Mouse (Mus musculus) A20 (cell line): ENCODE measurements around the gene Parm1.

Experiments used
- DNase-seq: peaks from one replicate; pipeline ENCODE4 v3.0.0-alpha.2; 2011; ENCODE audit warnings: low read depth, low spot score

Gene Parm1

GRCm38 (mm10) chr5:91517480-91518301 is at the start of gene Parm1:
Gene Parm1 (plus strand): TSS chr5:91517615.
- DNase-seq = peak; percentile 92

GRCm38 (mm10) chr5:91475241-91475640 is 42.2 kb upstream of the Parm1 start:
- no peak for DNase-seq

GRCm38 (mm10) chr5:91476863-91477262 is 40.6 kb upstream of the Parm1 start:
- DNase-seq = no peak

GRCm38 (mm10) chr5:91478673-91479072 is 38.7 kb upstream of the Parm1 start:
- no peak for DNase-seq

- DNase-seq = no peak
These were observed 37.3 kb upstream of the Parm1 start for GRCm38 (mm10) chr5:91480129-91480528.

GRCm38 (mm10) chr5:91484324-91484723 is 33.1 kb upstream of the Parm1 start:
- no peak for DNase-seq

- no peak for DNase-seq
These were observed 23.0 kb upstream of the Parm1 start for GRCm38 (mm10) chr5:91494456-91494855.

GRCm38 (mm10) chr5:91501361-91501760 is 16.1 kb upstream of the Parm1 start:
- no peak for DNase-seq

- DNase-seq = no peak
These were observed 15.0 kb upstream of the Parm1 start for GRCm38 (mm10) chr5:91502366-91502765.

- DNase-seq = no peak
These were observed 13.0 kb upstream of the Parm1 start for GRCm38 (mm10) chr5:91504320-91504922.

- no peak for DNase-seq
These were observed 338 bp upstream of the Parm1 start for GRCm38 (mm10) chr5:91517077-91517476.

GRCm38 (mm10) chr5:91518302-91518790 is 931 bp downstream of the Parm1 start:
- DNase-seq = peak; percentile 54

- DNase-seq = peak; percentile 40
These were observed 1.5 kb downstream of the Parm1 start for GRCm38 (mm10) chr5:91518946-91519345.

GRCm38 (mm10) chr5:91519521-91519920 is 2.1 kb downstream of the Parm1 start:
- DNase-seq = peak; percentile 71

GRCm38 (mm10) chr5:91532748-91533496 is 15.5 kb downstream of the Parm1 start:
- DNase-seq = no peak

- no peak for DNase-seq
These were observed 41.7 kb downstream of the Parm1 start for GRCm38 (mm10) chr5:91559071-91559610.

- DNase-seq = no peak
These were observed 42.3 kb downstream of the Parm1 start for GRCm38 (mm10) chr5:91559711-91560110.

- no peak for DNase-seq
These were observed 44.0 kb downstream of the Parm1 start for GRCm38 (mm10) chr5:91561394-91561793.

GRCm38 (mm10) chr5:91562486-91562885 is 45.1 kb downstream of the Parm1 start:
- DNase-seq = no peak

- DNase-seq = no peak
These were observed 46.6 kb downstream of the Parm1 start for GRCm38 (mm10) chr5:91564054-91564453.

- DNase-seq = no peak
These were observed 48.0 kb downstream of the Parm1 start for GRCm38 (mm10) chr5:91565458-91565857.

- no peak for DNase-seq
These were observed 49.2 kb downstream of the Parm1 start for GRCm38 (mm10) chr5:91566591-91566990.
